Mouse (Mus musculus): ENCODE data around the gene Tubgcp6. TPM values are rescaled to one million over a fixed set of nuclear protein-coding genes. Genes with fewer than 3 reads are reported as not detected.

The Tubgcp6 gene
- polyA plus RNA-seq, 1 experiment from 2014 or later, result 15.6 TPM

DNA sequence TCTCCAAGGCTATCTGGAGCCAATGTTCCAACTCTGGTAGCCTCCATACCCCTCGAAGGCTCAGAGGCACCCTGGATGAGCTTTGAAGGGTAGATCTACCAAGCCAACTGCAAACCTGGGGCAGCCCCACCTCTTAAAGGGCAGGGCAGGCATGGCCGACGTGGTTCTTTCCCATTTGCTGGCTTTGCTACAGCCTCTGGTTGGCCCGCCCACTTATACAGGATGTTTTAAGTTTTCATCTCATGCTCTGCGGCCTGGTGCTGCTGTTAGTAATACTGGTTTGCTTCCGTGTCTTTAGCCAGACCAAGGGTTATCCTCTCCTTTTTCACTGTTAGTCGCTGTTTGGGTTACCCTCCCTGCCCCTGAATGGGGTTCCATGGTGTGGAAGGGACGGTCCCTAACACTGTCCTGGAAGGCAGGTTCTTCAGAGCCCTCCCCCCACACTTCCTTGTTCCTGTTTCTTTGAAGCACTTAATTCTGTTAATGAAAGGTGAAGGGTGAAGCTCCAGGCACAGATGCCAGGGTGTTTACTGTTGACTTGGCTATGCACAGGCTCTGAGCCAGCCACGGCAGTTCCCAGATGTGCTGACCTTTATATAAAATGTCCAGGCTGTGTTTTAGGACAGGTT is 44.6 kb downstream of the Tubgcp6 start:
- H3K4me2 ChIP-seq (ENCODE audit: low read depth, low read length), result no peak overlapping the region
- H3K9me3 ChIP-seq (replicated peaks; ENCODE audit: control insufficient read depth, low read length), result no peaks in the 10 kb centered on the region
- no peak for DNase-seq (ENCODE audit: low spot score)
- no peaks in the 10 kb centered on the region for H3K27me3 ChIP-seq (ENCODE audit: control insufficient read depth, insufficient read depth, low read length)
- no peak overlapping the region for H3K4me3 ChIP-seq (ENCODE audit: low read depth, low read length)
- ATAC-seq (replicated peaks; ENCODE audit: insufficient number of reproducible peaks, low FRiP score, low TSS enrichment, low read depth), result no peak
- H3K4me1 ChIP-seq (ENCODE audit: control insufficient read depth, insufficient read depth, low read length), result peaks cover 7% of the 10 kb centered on the region
- 61% methylated on average over 9 of the region's 9 CpGs for WGBS
- no peak overlapping the region for H3K9ac ChIP-seq (replicated peaks; ENCODE audit: low read length)
- no peak overlapping the region for H3K27ac ChIP-seq (replicated peaks; ENCODE audit: low read depth, low read length)
- no peaks in the 10 kb centered on the region for H3K36me3 ChIP-seq (replicated peaks; ENCODE audit: control insufficient read depth, insufficient read depth, low read depth, low read length)

GRCm38 (mm10) chr15:89076156-89076731 is 46.7 kb downstream of the Tubgcp6 start:
- Histone ChIP-seq H3K27ac (replicated peaks; ENCODE audit: low read depth, low read length) (peak overlapping the region; percentile 56), H3K4me2 (ENCODE audit: low read depth, low read length) (peak overlapping the region; percentile 89), H3K27me3 (ENCODE audit: control insufficient read depth, insufficient read depth, low read length) (no peaks in the 10 kb centered on the region), H3K36me3 (replicated peaks; ENCODE audit: control insufficient read depth, insufficient read depth, low read depth, low read length) (no peaks in the 10 kb centered on the region), H3K4me1 (ENCODE audit: control insufficient read depth, insufficient read depth, low read length) (peaks cover 7% of the 10 kb centered on the region), H3K9ac (replicated peaks; ENCODE audit: low read length) (peak overlapping the region; percentile 86), H3K9me3 (replicated peaks; ENCODE audit: control insufficient read depth, low read length) (no peaks in the 10 kb centered on the region), H3K4me3 (ENCODE audit: low read depth, low read length) (peak overlapping the region; percentile 86)
- WGBS, result 0% methylated on average over 34 of the region's 39 CpGs
- peak; percentile 40 for DNase-seq (ENCODE audit: low spot score)
- peak; percentile 53; the same call in 1 of the 2 replicates for ATAC-seq (replicated peaks; ENCODE audit: insufficient number of reproducible peaks, low FRiP score, low TSS enrichment, low read depth)

GRCm38 (mm10) chr15:89075478-89076147 is 47.3 kb downstream of the Tubgcp6 start:
- H3K4me3 ChIP-seq (ENCODE audit: low read depth, low read length), result peak overlapping the region; percentile 86
- H3K36me3 ChIP-seq (replicated peaks; ENCODE audit: control insufficient read depth, insufficient read depth, low read depth, low read length), result no peaks in the 10 kb centered on the region
- H3K4me1 ChIP-seq (ENCODE audit: control insufficient read depth, insufficient read depth, low read length), result peaks cover 7% of the 10 kb centered on the region
- H3K9ac ChIP-seq (replicated peaks; ENCODE audit: low read length), result peak overlapping the region; percentile 86
- DNase-seq (ENCODE audit: low spot score) (peak; percentile 95), ATAC-seq (replicated peaks; ENCODE audit: insufficient number of reproducible peaks, low FRiP score, low TSS enrichment, low read depth) (peak; percentile 86)
- no peaks in the 10 kb centered on the region for H3K9me3 ChIP-seq (replicated peaks; ENCODE audit: control insufficient read depth, low read length)
- H3K4me2 ChIP-seq (ENCODE audit: low read depth, low read length), result peak overlapping the region; percentile 89
- no peaks in the 10 kb centered on the region for H3K27me3 ChIP-seq (ENCODE audit: control insufficient read depth, insufficient read depth, low read length)
- H3K27ac ChIP-seq (replicated peaks; ENCODE audit: low read depth, low read length), result peak overlapping the region; percentile 56
- under 1% methylated on average over 48 of the region's 59 CpGs for WGBS

GRCm38 (mm10) chr15:89074613-89075477 is 48.1 kb downstream of the Tubgcp6 start, which contains the start of gene Trabd:
Gene Trabd, plus strand, starts transcription at chr15:89075124.
- Histone ChIP-seq H3K27ac (replicated peaks; ENCODE audit: low read depth, low read length) (peak within 1 kb of the TSS; percentile 56), H3K9me3 (replicated peaks; ENCODE audit: control insufficient read depth, low read length) (no peaks in the 10 kb centered on the region), H3K4me3 (ENCODE audit: low read depth, low read length) (peak within 1 kb of the TSS; percentile 86), H3K4me1 (ENCODE audit: control insufficient read depth, insufficient read depth, low read length) (peaks cover 7% of the 10 kb centered on the region), H3K9ac (replicated peaks; ENCODE audit: low read length) (peak within 1 kb of the TSS; percentile 86), H3K27me3 (ENCODE audit: control insufficient read depth, insufficient read depth, low read length) (no peaks in the 10 kb centered on the region; the same call in 1 of the 2 replicates), H3K4me2 (ENCODE audit: low read depth, low read length) (peak within 1 kb of the TSS; percentile 89), H3K36me3 (replicated peaks; ENCODE audit: control insufficient read depth, insufficient read depth, low read depth, low read length) (no peaks in the 10 kb centered on the region)
- DNase-seq (ENCODE audit: low spot score) (no peak), ATAC-seq (replicated peaks; ENCODE audit: insufficient number of reproducible peaks, low FRiP score, low TSS enrichment, low read depth) (no peak; the same call in none of the 2 replicates)
- WGBS, result 19% methylated on average over 11 of the region's 11 CpGs

- H3K4me1 ChIP-seq (ENCODE audit: control insufficient read depth, insufficient read depth, low read length), result peaks cover 7% of the 10 kb centered on the region
- H3K36me3 ChIP-seq (replicated peaks; ENCODE audit: control insufficient read depth, insufficient read depth, low read depth, low read length), result no peaks in the 10 kb centered on the region
- no peak overlapping the region for H3K27ac ChIP-seq (replicated peaks; ENCODE audit: low read depth, low read length)
- no peaks in the 10 kb centered on the region; the same call in 1 of the 2 replicates for H3K27me3 ChIP-seq (ENCODE audit: control insufficient read depth, insufficient read depth, low read length)
- DNase-seq (ENCODE audit: low spot score), result no peak
- H3K4me3 ChIP-seq (ENCODE audit: low read depth, low read length), result no peak overlapping the region
- no peak overlapping the region for H3K4me2 ChIP-seq (ENCODE audit: low read depth, low read length)
- H3K9me3 ChIP-seq (replicated peaks; ENCODE audit: control insufficient read depth, low read length), result no peaks in the 10 kb centered on the region
- H3K9ac ChIP-seq (replicated peaks; ENCODE audit: low read length), result no peak overlapping the region
- no peak for ATAC-seq (replicated peaks; ENCODE audit: insufficient number of reproducible peaks, low FRiP score, low TSS enrichment, low read depth)
- 78% methylated on average over 10 of the region's 10 CpGs for WGBS
Observed at GRCm38 (mm10) chr15:89073993-89074603, 48.8 kb downstream of the Tubgcp6 start.

DNA sequence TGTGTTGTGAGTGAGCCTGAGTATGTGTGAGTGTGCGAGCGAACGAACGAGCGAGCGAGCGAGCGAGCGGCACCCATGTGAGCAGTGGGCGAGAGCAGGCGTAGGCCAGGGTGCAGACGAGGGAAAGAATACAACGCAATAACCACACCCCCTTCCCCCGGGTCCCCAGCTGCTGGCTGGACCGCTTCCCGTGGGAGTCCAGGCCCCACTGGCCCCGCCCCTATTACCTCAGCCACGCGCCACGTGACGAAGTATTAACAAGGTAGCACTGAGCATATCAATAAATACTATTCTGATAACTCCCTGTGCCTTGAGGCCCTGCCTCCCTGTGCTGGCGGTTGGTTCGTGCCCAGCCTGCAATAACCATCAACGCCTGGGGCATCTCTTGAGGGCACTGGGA is 52.3 kb downstream of the Tubgcp6 start:
- DNase-seq (ENCODE audit: low spot score), result no peak
- 74% methylated on average over 24 of the region's 24 CpGs for WGBS
- H3K27ac ChIP-seq (replicated peaks; ENCODE audit: low read depth, low read length), result no peak overlapping the region
- H3K36me3 ChIP-seq (replicated peaks; ENCODE audit: control insufficient read depth, insufficient read depth, low read depth, low read length), result no peaks in the 10 kb centered on the region
- H3K9me3 ChIP-seq (replicated peaks; ENCODE audit: control insufficient read depth, low read length), result no peaks in the 10 kb centered on the region
- peaks cover 26% of the 10 kb centered on the region for H3K27me3 ChIP-seq (ENCODE audit: control insufficient read depth, insufficient read depth, low read length)
- H3K4me3 ChIP-seq (ENCODE audit: low read depth, low read length), result no peak overlapping the region
- peaks cover 7% of the 10 kb centered on the region for H3K4me1 ChIP-seq (ENCODE audit: control insufficient read depth, insufficient read depth, low read length)
- H3K4me2 ChIP-seq (ENCODE audit: low read depth, low read length), result no peak overlapping the region
- H3K9ac ChIP-seq (replicated peaks; ENCODE audit: low read length), result no peak overlapping the region
- ATAC-seq (replicated peaks; ENCODE audit: insufficient number of reproducible peaks, low FRiP score, low TSS enrichment, low read depth), result no peak

DNA sequence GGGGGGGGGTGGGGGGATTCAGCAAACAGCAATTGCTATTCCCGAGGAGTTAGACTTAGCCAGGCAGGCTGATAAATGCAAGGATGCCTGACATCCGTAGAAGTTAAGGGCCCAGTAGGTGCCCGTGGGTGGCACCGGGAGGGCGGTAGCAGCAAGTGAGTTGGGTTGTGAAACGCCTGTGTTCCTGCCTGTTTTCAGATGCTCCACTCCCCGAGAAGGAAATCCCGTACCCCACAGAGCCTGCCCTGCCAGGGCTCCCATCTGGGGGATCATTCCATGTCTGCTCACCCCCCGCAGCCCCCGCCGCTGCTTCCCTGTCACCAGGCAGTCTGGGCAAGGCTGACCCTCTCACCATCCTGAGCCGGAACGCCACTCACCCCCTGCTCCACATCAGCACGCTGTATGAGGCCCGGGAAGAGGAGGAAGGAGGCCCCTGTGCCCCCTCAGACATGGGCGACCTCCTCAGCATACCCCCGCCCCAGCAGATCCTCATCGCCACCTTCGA is 53.5 kb downstream of the Tubgcp6 start:
- no peak overlapping the region for H3K9ac ChIP-seq (replicated peaks; ENCODE audit: low read length)
- H3K9me3 ChIP-seq (replicated peaks; ENCODE audit: control insufficient read depth, low read length), result no peaks in the 10 kb centered on the region
- no peak for ATAC-seq (replicated peaks; ENCODE audit: insufficient number of reproducible peaks, low FRiP score, low TSS enrichment, low read depth)
- no peak overlapping the region for H3K4me2 ChIP-seq (ENCODE audit: low read depth, low read length)
- H3K36me3 ChIP-seq (replicated peaks; ENCODE audit: control insufficient read depth, insufficient read depth, low read depth, low read length), result no peaks in the 10 kb centered on the region
- 81% methylated on average over 19 of the region's 19 CpGs for WGBS
- peaks cover 26% of the 10 kb centered on the region for H3K27me3 ChIP-seq (ENCODE audit: control insufficient read depth, insufficient read depth, low read length)
- H3K4me3 ChIP-seq (ENCODE audit: low read depth, low read length), result no peak overlapping the region
- DNase-seq (ENCODE audit: low spot score), result no peak
- no peak overlapping the region for H3K27ac ChIP-seq (replicated peaks; ENCODE audit: low read depth, low read length)
- H3K4me1 ChIP-seq (ENCODE audit: control insufficient read depth, insufficient read depth, low read length), result no peaks in the 10 kb centered on the region
